Mouse (Mus musculus) lung, embryonic 16.5 days (tissue): ENCODE measurements at regions not wholly inside any gene's neighbourhood (a gene's known extent, or its start where the extent isn't known, plus 50 kb on each side); places are given as distances from the start of the nearest gene placed in this dataset.

Experiments
- ATAC-seq: fragments of 200-750 bp; cut with Nextera tagmentation; 2 replicates; pipeline ENCODE4 v1.8.0; 2017; ENCODE audit warnings: low read depth, mild to moderate bottlenecking, moderate library complexity
- H3K27ac ChIP-seq: fragments of 300-500 bp; sonication (generic); 2 replicates; pipeline ENCODE4 v1.5.1; 2014; ENCODE audit warnings: mild to moderate bottlenecking, control low read depth, low read length
- H3K27me3 ChIP-seq: fragments of 300-500 bp; sonication (generic); 2 replicates; pipeline ENCODE4 v1.6.1; 2014; ENCODE audit warnings: low read depth, low read length, mixed read lengths; ENCODE audit not compliant: control insufficient read depth, insufficient read depth
- H3K36me3 ChIP-seq: fragments of 300-500 bp; sonication (generic); 2 replicates; pipeline ENCODE4 v1.6.1; 2014; ENCODE audit warnings: low read length; ENCODE audit not compliant: control insufficient read depth, insufficient read depth
- H3K4me1 ChIP-seq: fragments of 300-500 bp; sonication (generic); replicated peaks from 2 replicates; pipeline ENCODE4 v1.6.1; 2014; ENCODE audit warnings: low read length, mixed read lengths; ENCODE audit not compliant: control insufficient read depth, insufficient read depth
- H3K4me2 ChIP-seq: fragments of 300-500 bp; sonication (generic); 2 replicates; pipeline ENCODE4 v1.6.1; 2014; ENCODE audit warnings: low read depth, low read length, control low read depth
- H3K4me3 ChIP-seq: fragments of 300-500 bp; sonication (generic); 2 replicates; pipeline ENCODE4 v1.5.1; 2014; ENCODE audit warnings: mild to moderate bottlenecking, low read length, control low read depth
- H3K9ac ChIP-seq: fragments of 300-500 bp; sonication (generic); 2 replicates; pipeline ENCODE4 v1.6.1; 2014; ENCODE audit warnings: low read length, control low read depth
- H3K9me3 ChIP-seq: fragments of 300-500 bp; sonication (generic); 2 replicates; pipeline ENCODE4 v1.6.1; 2016; ENCODE audit warnings: low read length; ENCODE audit not compliant: control insufficient read depth
- WGBS: fragments of 180-500 bp; shearing (Covaris S2); extraction: QIAGEN DNeasy Blood & Tissue Kit; methylation state at CpG from one replicate; pipeline ENCODE4 v1.1.7; 2014; 5-methylcytosine and 5-hydroxymethylcytosine counted together

GRCm38 (mm10) chr14:62001481-62001949 is 290.9 kb upstream of the Rnaseh2b start:
- Histone ChIP-seq H3K4me1 (peaks cover 4% of the 10 kb centered on the region; the same call in 1 of the 2 replicates), H3K9ac (no peak overlapping the region), H3K4me3 (no peak overlapping the region), H3K27ac (no peak overlapping the region), H3K27me3 (no peaks in the 10 kb centered on the region), H3K36me3 (no peaks in the 10 kb centered on the region), H3K4me2 (no peak overlapping the region), H3K9me3 (no peaks in the 10 kb centered on the region)
- ATAC-seq, result no peak
- 42% methylated on average over 7 of the region's 7 CpGs for WGBS

- Histone ChIP-seq H3K27ac (no peak overlapping the region), H3K36me3 (no peaks in the 10 kb centered on the region), H3K4me2 (no peak overlapping the region), H3K4me1 (peaks cover 4% of the 10 kb centered on the region; the same call in 1 of the 2 replicates), H3K4me3 (no peak overlapping the region), H3K27me3 (no peaks in the 10 kb centered on the region), H3K9me3 (no peaks in the 10 kb centered on the region), H3K9ac (no peak overlapping the region)
- 73% methylated on average over 5 of the region's 5 CpGs for WGBS
- no peak for ATAC-seq
These were observed 290.3 kb upstream of the Rnaseh2b start for GRCm38 (mm10) chr14:62002131-62002530.

- no peak overlapping the region for H3K9ac ChIP-seq
- no peak overlapping the region for H3K4me2 ChIP-seq
- peaks cover 4% of the 10 kb centered on the region; the same call in 1 of the 2 replicates for H3K4me1 ChIP-seq
- no peaks in the 10 kb centered on the region for H3K9me3 ChIP-seq
- no peak overlapping the region for H3K27ac ChIP-seq
- no peaks in the 10 kb centered on the region for H3K36me3 ChIP-seq
- no peak overlapping the region for H3K4me3 ChIP-seq
- no peak for ATAC-seq
- no peaks in the 10 kb centered on the region for H3K27me3 ChIP-seq
- 49% methylated on average over 16 of the region's 16 CpGs for WGBS
These were observed 289.2 kb upstream of the Rnaseh2b start for GRCm38 (mm10) chr14:62003013-62003781.

GRCm38 (mm10) chr14:62003797-62004196 is 288.6 kb upstream of the Rnaseh2b start:
- WGBS, result 88% methylated on average over 2 of the region's 2 CpGs
- no peak for ATAC-seq
- Histone ChIP-seq H3K4me2 (no peak overlapping the region), H3K9ac (no peak overlapping the region), H3K9me3 (no peaks in the 10 kb centered on the region), H3K4me1 (peaks cover 4% of the 10 kb centered on the region; the same call in 1 of the 2 replicates), H3K27ac (no peak overlapping the region), H3K27me3 (no peaks in the 10 kb centered on the region), H3K4me3 (no peak overlapping the region), H3K36me3 (no peaks in the 10 kb centered on the region)

GRCm38 (mm10) chr14:62008707-62009106 is 283.7 kb upstream of the Rnaseh2b start:
- no peaks in the 10 kb centered on the region for H3K9me3 ChIP-seq
- no peaks in the 10 kb centered on the region for H3K4me1 ChIP-seq
- H3K9ac ChIP-seq, result no peak overlapping the region
- ATAC-seq, result no peak
- no peak overlapping the region for H3K27ac ChIP-seq
- H3K4me3 ChIP-seq, result no peak overlapping the region
- H3K27me3 ChIP-seq, result no peaks in the 10 kb centered on the region
- H3K36me3 ChIP-seq, result no peaks in the 10 kb centered on the region
- 86% methylated on average over 5 of the region's 5 CpGs for WGBS
- H3K4me2 ChIP-seq, result no peak overlapping the region

- 91% methylated on average over 4 of the region's 4 CpGs for WGBS
- Histone ChIP-seq H3K4me1 (no peaks in the 10 kb centered on the region), H3K4me3 (no peak overlapping the region)
These were observed 273.6 kb upstream of the Rnaseh2b start for GRCm38 (mm10) chr14:62018804-62019203.

GRCm38 (mm10) chr14:62020996-62021395 is 271.4 kb upstream of the Rnaseh2b start:
- Histone ChIP-seq H3K4me1 (no peaks in the 10 kb centered on the region), H3K9ac (no peak overlapping the region), H3K27me3 (no peaks in the 10 kb centered on the region), H3K4me3 (no peak overlapping the region), H3K27ac (no peak overlapping the region), H3K36me3 (no peaks in the 10 kb centered on the region), H3K9me3 (no peaks in the 10 kb centered on the region), H3K4me2 (no peak overlapping the region)
- WGBS, result 72% methylated on average over 3 of the region's 3 CpGs
- no peak; the same call in 1 of the 2 replicates for ATAC-seq

More at GRCm38 (mm10) chr14:62018804-62019203, 273.6 kb upstream of the Rnaseh2b start:
- no peak overlapping the region for H3K9ac ChIP-seq
- no peaks in the 10 kb centered on the region for H3K36me3 ChIP-seq
- ATAC-seq, result no peak
- no peaks in the 10 kb centered on the region for H3K27me3 ChIP-seq
- no peak overlapping the region for H3K27ac ChIP-seq
- H3K9me3 ChIP-seq, result no peaks in the 10 kb centered on the region
- H3K4me2 ChIP-seq, result no peak overlapping the region

GRCm38 (mm10) chr14:62022193-62022592 is 270.2 kb upstream of the Rnaseh2b start:
- H3K4me2 ChIP-seq, result no peak overlapping the region
- 80% methylated on average over 3 of the region's 3 CpGs for WGBS
- H3K36me3 ChIP-seq, result no peaks in the 10 kb centered on the region
- no peak overlapping the region for H3K9ac ChIP-seq
- no peaks in the 10 kb centered on the region for H3K27me3 ChIP-seq
- H3K4me3 ChIP-seq, result no peak overlapping the region
- no peaks in the 10 kb centered on the region for H3K9me3 ChIP-seq
- H3K27ac ChIP-seq, result no peak overlapping the region
- no peak for ATAC-seq
- no peaks in the 10 kb centered on the region for H3K4me1 ChIP-seq

GRCm38 (mm10) chr14:62023022-62023421 is 269.4 kb upstream of the Rnaseh2b start:
- no peak for ATAC-seq

More at GRCm38 (mm10) chr14:62023022-62023421, 269.4 kb upstream of the Rnaseh2b start:
- no peaks in the 10 kb centered on the region for H3K4me1 ChIP-seq
- no peak overlapping the region for H3K9ac ChIP-seq
- no peaks in the 10 kb centered on the region for H3K9me3 ChIP-seq
- H3K27ac ChIP-seq, result no peak overlapping the region
- no peak overlapping the region for H3K4me2 ChIP-seq
- H3K36me3 ChIP-seq, result no peaks in the 10 kb centered on the region
- 66% methylated on average over 7 of the region's 7 CpGs for WGBS
- H3K27me3 ChIP-seq, result no peaks in the 10 kb centered on the region
- no peak overlapping the region for H3K4me3 ChIP-seq
